Mouse (Mus musculus) erythroblast, adult 5-6 weeks (primary cell): ENCODE data around the gene Svs6. TPM values are rescaled to one million over a fixed set of nuclear protein-coding genes. Genes with fewer than 3 reads are reported as not detected.

Experiments used
- total RNA-seq, 2 experiments: library from RNA; stranded (forward) in 1 of 2; stranded (reverse) in 1 of 2; fragments of 150-400 nt in 1 of 2; fragments of 200-764, 138-1000 nt in 1 of 2; gene quantifications; 2 replicates each; pipeline versions ENCODE4 v1.2.3 to v1.2.4; 2015 to 2017; ENCODE audit warnings: low replicate concordance in 2 of 2

Gene Svs6
- total RNA-seq, 2 experiments from 2014 or later = not detected

Other genes with a start within 250 kb of the Svs6 start
- gene Stk4, start 246.4 kb upstream of the Svs6 start, total RNA-seq (2015; ENCODE audit: low replicate concordance) = 47.9 and 74.0 TPM in 2 replicates
- gene Stk4, start 246.4 kb upstream of the Svs6 start, total RNA-seq (2017; ENCODE audit: low replicate concordance) = 52.4 and 55.6 TPM in 2 replicates
- 11.5 and 16.7 TPM in 2 replicates for gene Tomm34, start 245.6 kb upstream of the Svs6 start, total RNA-seq (2015; ENCODE audit: low replicate concordance)
- 9.8 and 17.5 TPM in 2 replicates for gene Tomm34, start 245.6 kb upstream of the Svs6 start, total RNA-seq (2017; ENCODE audit: low replicate concordance)
- gene Kcns1, start 145.6 kb upstream of the Svs6 start, total RNA-seq (2015; ENCODE audit: low replicate concordance) = not detected in 2 replicates
- not detected in 2 replicates for gene Kcns1, start 145.6 kb upstream of the Svs6 start, total RNA-seq (2017; ENCODE audit: low replicate concordance)
- not detected in 2 replicates for gene Wfdc5, start 134.0 kb upstream of the Svs6 start, total RNA-seq (2015; ENCODE audit: low replicate concordance)
- gene Wfdc5, start 134.0 kb upstream of the Svs6 start, total RNA-seq (2017; ENCODE audit: low replicate concordance) = not detected in 2 replicates
- not detected in 2 replicates for gene Wfdc12, start 126.1 kb upstream of the Svs6 start, total RNA-seq (2015; ENCODE audit: low replicate concordance)
- gene Wfdc12, start 126.1 kb upstream of the Svs6 start, total RNA-seq (2017; ENCODE audit: low replicate concordance) = not detected in 2 replicates
- not detected in 2 replicates for gene Wfdc15a, start 116.6 kb upstream of the Svs6 start, total RNA-seq (2015; ENCODE audit: low replicate concordance)
- not detected in 2 replicates for gene Wfdc15a, start 116.6 kb upstream of the Svs6 start, total RNA-seq (2017; ENCODE audit: low replicate concordance)
- gene Wfdc15b, start 95.1 kb upstream of the Svs6 start, total RNA-seq (2015; ENCODE audit: low replicate concordance) = not detected in 2 replicates
- gene Wfdc15b, start 95.1 kb upstream of the Svs6 start, total RNA-seq (2017; ENCODE audit: low replicate concordance) = not detected in 2 replicates
- not detected in 2 replicates for gene Svs2, start 78.3 kb upstream of the Svs6 start, total RNA-seq (2015; ENCODE audit: low replicate concordance)
- gene Svs2, start 78.3 kb upstream of the Svs6 start, total RNA-seq (2017; ENCODE audit: low replicate concordance) = not detected in 2 replicates
- gene Svs3b, start 60.1 kb upstream of the Svs6 start, total RNA-seq (2015; ENCODE audit: low replicate concordance) = not detected in 2 replicates
- gene Svs3b, start 60.1 kb upstream of the Svs6 start, total RNA-seq (2017; ENCODE audit: low replicate concordance) = not detected in 2 replicates
- gene Svs4, start 38.3 kb upstream of the Svs6 start, total RNA-seq (2015; ENCODE audit: low replicate concordance) = not detected in 2 replicates
- not detected in 2 replicates for gene Svs4, start 38.3 kb upstream of the Svs6 start, total RNA-seq (2017; ENCODE audit: low replicate concordance)
- not detected in 2 replicates for gene Svs3a, start 27.5 kb upstream of the Svs6 start, total RNA-seq (2015; ENCODE audit: low replicate concordance)
- gene Svs3a, start 27.5 kb upstream of the Svs6 start, total RNA-seq (2017; ENCODE audit: low replicate concordance) = not detected in 2 replicates
- not detected in 2 replicates for gene Svs5, start 16.0 kb downstream of the Svs6 start, total RNA-seq (2015; ENCODE audit: low replicate concordance)
- gene Svs5, start 16.0 kb downstream of the Svs6 start, total RNA-seq (2017; ENCODE audit: low replicate concordance) = not detected in 2 replicates
- 78.0 and 99.7 TPM in 2 replicates for gene Slpi, start 72.3 kb downstream of the Svs6 start, total RNA-seq (2015; ENCODE audit: low replicate concordance)
- 6.9 and 12.7 TPM in 2 replicates for gene Slpi, start 72.3 kb downstream of the Svs6 start, total RNA-seq (2017; ENCODE audit: low replicate concordance)
- not detected in 2 replicates for gene Rbpjl, start 86.4 kb downstream of the Svs6 start, total RNA-seq (2015; ENCODE audit: low replicate concordance)
- not detected in 2 replicates for gene Rbpjl, start 86.4 kb downstream of the Svs6 start, total RNA-seq (2017; ENCODE audit: low replicate concordance)
- not detected in 2 replicates for gene Matn4, start 88.4 kb downstream of the Svs6 start, total RNA-seq (2015; ENCODE audit: low replicate concordance)
- not detected in 2 replicates for gene Matn4, start 88.4 kb downstream of the Svs6 start, total RNA-seq (2017; ENCODE audit: low replicate concordance)
- 0.38 and 0.42 TPM in 2 replicates for gene Sdc4, start 127.1 kb downstream of the Svs6 start, total RNA-seq (2015; ENCODE audit: low replicate concordance)
- 0.09 and 0.98 TPM in 2 replicates for gene Sdc4, start 127.1 kb downstream of the Svs6 start, total RNA-seq (2017; ENCODE audit: low replicate concordance)
- gene Sys1, start 140.2 kb downstream of the Svs6 start, total RNA-seq (2015; ENCODE audit: low replicate concordance) = 7.1 and 9.8 TPM in 2 replicates
- 3.7 and 17.0 TPM in 2 replicates for gene Sys1, start 140.2 kb downstream of the Svs6 start, total RNA-seq (2017; ENCODE audit: low replicate concordance)
- not detected in 2 replicates for gene Gm20458, start 144.2 kb downstream of the Svs6 start, total RNA-seq (2015; ENCODE audit: low replicate concordance)
- gene Gm20458, start 144.2 kb downstream of the Svs6 start, total RNA-seq (2017; ENCODE audit: low replicate concordance) = not detected in 2 replicates
- not detected in 2 replicates for gene Trp53tg5, start 157.0 kb downstream of the Svs6 start, total RNA-seq (2015; ENCODE audit: low replicate concordance)
- not detected in 2 replicates for gene Trp53tg5, start 157.0 kb downstream of the Svs6 start, total RNA-seq (2017; ENCODE audit: low replicate concordance)
- 2.1 TPM in 1 of 2 replicates, not detected in the other for gene Dbndd2, start 169.4 kb downstream of the Svs6 start, total RNA-seq (2015; ENCODE audit: low replicate concordance)
- 0.84 and 3.9 TPM in 2 replicates for gene Dbndd2, start 169.4 kb downstream of the Svs6 start, total RNA-seq (2017; ENCODE audit: low replicate concordance)
- 13.6 and 17.1 TPM in 2 replicates for gene Pigt, start 180.8 kb downstream of the Svs6 start, total RNA-seq (2015; ENCODE audit: low replicate concordance)
- 7.0 and 8.6 TPM in 2 replicates for gene Pigt, start 180.8 kb downstream of the Svs6 start, total RNA-seq (2017; ENCODE audit: low replicate concordance)
- gene Wfdc2, start 245.7 kb downstream of the Svs6 start, total RNA-seq (2015; ENCODE audit: low replicate concordance) = not detected in 2 replicates
- not detected in 2 replicates for gene Wfdc2, start 245.7 kb downstream of the Svs6 start, total RNA-seq (2017; ENCODE audit: low replicate concordance)